Mouse (Mus musculus) intestine, embryonic 16.5 days (tissue): ENCODE data around the gene Rcsd1. TPM values are rescaled to one million over a fixed set of nuclear protein-coding genes. Genes with fewer than 3 reads are reported as not detected.
"Not testable (repeated sequence)": the region's sequence is repeated elsewhere in the genome, so short reads cannot be mapped to it uniquely, and the experiment has no call there.

ENCODE experiments used
- ATAC-seq: fragments of 200-750 bp; cut with Nextera tagmentation; 2 replicates; pipeline ENCODE4 v1.8.0; 2017; ENCODE audit warnings: moderate TSS enrichment, moderate library complexity
- H3K27ac ChIP-seq: fragments of 300-500 bp; sonication (generic); 2 replicates; pipeline ENCODE4 v1.5.1; 2014; ENCODE audit warnings: mild to moderate bottlenecking, low read length
- H3K27me3 ChIP-seq: fragments of 300-500 bp; sonication (generic); replicated peaks from 2 replicates; pipeline ENCODE4 v1.6.1; 2014; ENCODE audit warnings: low read length, control low read depth, mixed read lengths; ENCODE audit not compliant: control insufficient read depth, insufficient read depth
- H3K36me3 ChIP-seq: fragments of 300-500 bp; sonication (generic); 2 replicates; pipeline ENCODE4 v1.6.1; 2014; ENCODE audit warnings: low read length, control low read depth; ENCODE audit not compliant: control insufficient read depth, insufficient read depth
- H3K4me1 ChIP-seq: fragments of 300-500 bp; sonication (generic); 2 replicates; pipeline ENCODE4 v1.6.1; 2014; ENCODE audit warnings: low read length, control low read depth, mixed read lengths; ENCODE audit not compliant: control insufficient read depth, insufficient read depth
- H3K4me2 ChIP-seq: fragments of 300-500 bp; sonication (generic); 2 replicates; pipeline ENCODE4 v1.6.1; 2014; ENCODE audit warnings: low read depth, low read length, control low read depth
- H3K4me3 ChIP-seq: fragments of 300-500 bp; sonication (generic); 2 replicates; pipeline ENCODE4 v1.5.1; 2014; ENCODE audit warnings: mild to moderate bottlenecking, low read length
- H3K9ac ChIP-seq: fragments of 300-500 bp; sonication (generic); 2 replicates; pipeline ENCODE4 v1.6.1; 2014; ENCODE audit warnings: low read depth, low read length
- H3K9me3 ChIP-seq: fragments of 300-500 bp; sonication (generic); 2 replicates; pipeline ENCODE4 v1.6.1; 2016; ENCODE audit warnings: low read length, control low read depth; ENCODE audit not compliant: control insufficient read depth
- WGBS: fragments of 180-500 bp; shearing (Covaris S2); extraction: QIAGEN DNeasy Blood & Tissue Kit; methylation state at CpG from one replicate; pipeline ENCODE4 v1.1.7; 2014; 5-methylcytosine and 5-hydroxymethylcytosine counted together
- polyA plus RNA-seq: library from polyadenylated mRNA; unstranded; fragments of >200 nt; fragmentation: Nextera tagmentation; extraction: Ambion mirVana; gene quantifications from 2 replicates; pipeline ENCODE4 v1.2.1, GENCODE M21; 2015

Rcsd1 gene
- polyA plus RNA-seq, 1 experiment from 2014 or later = 32.4 TPM

- peaks cover 8% of the 10 kb centered on the region; the same call in 1 of the 2 replicates for H3K4me1 ChIP-seq
- no peak overlapping the region for H3K27ac ChIP-seq
- no peak overlapping the region for H3K4me2 ChIP-seq
- no peaks in the 10 kb centered on the region for H3K9me3 ChIP-seq
- WGBS = 59% methylated on average over 15 of the region's 15 CpGs
- peak; percentile 66 for ATAC-seq
- H3K27me3 ChIP-seq = no peaks in the 10 kb centered on the region
- no peak overlapping the region for H3K9ac ChIP-seq
- H3K36me3 ChIP-seq = no peaks in the 10 kb centered on the region
- H3K4me3 ChIP-seq = no peak overlapping the region
Measured at GRCm38 (mm10) chr1:165684261-165685203, 25.0 kb downstream of the Rcsd1 start.

DNA sequence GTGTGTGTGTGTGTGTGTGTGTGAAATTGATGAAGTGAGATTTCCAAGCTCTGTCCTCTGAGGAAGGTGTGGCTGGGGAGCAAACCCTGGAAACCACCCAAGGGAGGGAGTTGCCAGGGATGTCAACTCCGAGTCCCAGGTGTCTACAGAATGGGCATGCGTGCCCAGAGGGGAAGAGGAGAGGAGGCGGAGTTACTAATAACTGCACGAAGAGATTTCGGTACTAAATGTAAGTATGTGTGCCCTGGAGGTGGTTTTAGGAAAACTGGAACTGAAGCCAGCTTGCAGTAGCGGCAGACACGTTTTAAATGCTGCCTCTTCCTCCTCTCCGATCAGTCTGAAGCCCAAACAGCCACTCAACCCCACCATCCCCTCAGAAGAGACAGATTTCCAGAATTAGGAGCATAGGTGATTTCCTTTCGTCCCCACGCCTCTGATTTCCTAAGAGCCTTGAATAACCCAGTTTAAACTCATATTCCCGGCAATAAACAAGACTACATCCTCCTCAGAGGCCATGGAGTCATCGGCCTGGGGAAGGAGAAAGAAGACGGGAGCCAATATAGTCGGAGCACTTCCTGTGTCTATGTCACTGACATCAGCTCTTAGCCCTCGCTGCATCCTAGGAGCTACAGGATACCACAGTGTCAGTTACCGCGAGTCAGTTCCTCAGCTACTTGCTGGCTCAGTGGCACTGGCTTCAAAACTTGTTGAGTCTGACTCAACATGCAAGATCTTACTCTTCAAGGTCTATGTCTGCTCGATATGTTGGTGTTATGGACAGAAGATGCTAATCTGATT is 27.3 kb downstream of the Rcsd1 start:
- WGBS = 69% methylated on average over 18 of the region's 18 CpGs
- Histone ChIP-seq H3K27ac (no peak overlapping the region), H3K4me2 (no peak overlapping the region), H3K9ac (no peak overlapping the region), H3K9me3 (no peaks in the 10 kb centered on the region), H3K4me3 (no peak overlapping the region), H3K4me1 (peaks cover 9% of the 10 kb centered on the region; the same call in 1 of the 2 replicates), H3K36me3 (no peaks in the 10 kb centered on the region), H3K27me3 (no peaks in the 10 kb centered on the region)
- no peak for ATAC-seq

DNA sequence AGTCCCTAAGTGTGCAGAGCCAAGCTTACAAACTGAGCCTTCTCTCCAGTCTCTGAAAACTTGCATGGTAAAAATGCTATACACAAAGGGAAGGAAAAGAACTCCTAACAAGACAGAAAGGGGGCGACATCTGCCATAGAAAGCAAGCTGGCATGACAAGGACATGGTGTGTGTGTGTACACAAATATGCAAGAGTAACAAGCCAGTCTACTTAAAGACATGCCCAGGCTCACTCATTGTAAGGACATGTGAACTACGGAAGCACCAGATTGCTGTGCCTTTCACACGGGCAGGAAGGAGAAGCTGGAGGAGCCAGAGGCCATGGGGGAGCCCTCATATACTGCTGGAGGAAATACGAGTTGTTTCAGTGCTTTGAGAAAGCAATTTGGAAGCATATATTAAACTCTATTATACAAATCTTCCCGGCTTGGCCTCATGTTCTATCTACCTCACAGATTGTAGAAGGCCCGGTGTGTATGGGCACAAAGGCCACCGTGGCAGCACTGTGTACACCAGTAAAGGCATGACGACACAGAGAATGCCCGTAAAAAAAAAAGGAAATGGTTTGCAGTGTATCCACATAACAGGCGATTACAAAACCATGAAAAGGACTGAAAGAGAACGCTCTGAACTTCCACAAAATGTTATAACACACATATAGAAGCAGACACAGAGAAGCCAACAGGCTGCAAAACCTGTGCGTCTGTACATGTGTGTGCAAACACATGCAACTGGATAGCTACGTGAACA is 28.3 kb downstream of the Rcsd1 start:
- ATAC-seq = no peak

GRCm38 (mm10) chr1:165680086-165680485 is 29.5 kb downstream of the Rcsd1 start:
- not testable (repeated sequence) for H3K36me3 ChIP-seq, ATAC-seq, H3K27ac ChIP-seq, H3K4me3 ChIP-seq, H3K4me2 ChIP-seq, H3K9ac ChIP-seq, H3K4me1 ChIP-seq, H3K27me3 ChIP-seq, H3K9me3 ChIP-seq

More for the DNA sequence above, 28.3 kb downstream of the Rcsd1 start:
- H3K27me3 ChIP-seq = no peaks in the 10 kb centered on the region
- H3K4me3 ChIP-seq = no peak overlapping the region
- H3K4me2 ChIP-seq = no peak overlapping the region
- no peak overlapping the region; the same call in 1 of the 2 replicates for H3K27ac ChIP-seq
- no peak overlapping the region for H3K9ac ChIP-seq
- H3K9me3 ChIP-seq = no peaks in the 10 kb centered on the region
- H3K36me3 ChIP-seq = no peaks in the 10 kb centered on the region
- 72% methylated on average over 13 of the region's 13 CpGs for WGBS
- H3K4me1 ChIP-seq = peaks cover 6% of the 10 kb centered on the region; the same call in 1 of the 2 replicates

DNA sequence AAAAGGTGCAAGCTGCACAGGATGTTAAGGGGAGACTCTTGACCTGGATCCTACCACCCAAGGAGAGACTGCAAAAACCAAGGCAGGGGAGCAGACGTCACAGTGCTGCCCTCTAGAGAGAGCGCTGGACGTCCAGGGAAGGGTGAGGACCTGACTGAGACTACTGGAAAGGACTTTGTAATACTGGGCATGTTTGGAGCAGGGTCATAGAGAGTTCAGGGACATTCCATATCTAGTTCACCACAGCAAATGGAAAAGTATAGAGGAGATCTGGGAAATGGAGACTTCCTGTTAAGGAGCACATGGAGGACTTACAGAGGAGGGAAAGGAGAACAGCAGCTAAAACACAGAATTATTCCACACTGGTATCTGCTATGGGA is 29.9 kb downstream of the Rcsd1 start:
- H3K36me3 ChIP-seq = no peaks in the 10 kb centered on the region
- no peak overlapping the region for H3K9ac ChIP-seq
- peaks cover 6% of the 10 kb centered on the region; the same call in 1 of the 2 replicates for H3K4me1 ChIP-seq
- no peak overlapping the region for H3K4me3 ChIP-seq
- WGBS = 47% methylated on average over 3 of the region's 3 CpGs
- H3K27me3 ChIP-seq = no peaks in the 10 kb centered on the region
- no peaks in the 10 kb centered on the region for H3K9me3 ChIP-seq
- no peak overlapping the region for H3K27ac ChIP-seq
- no peak overlapping the region for H3K4me2 ChIP-seq
- ATAC-seq = peak; percentile 47; the same call in 1 of the 2 replicates

DNA sequence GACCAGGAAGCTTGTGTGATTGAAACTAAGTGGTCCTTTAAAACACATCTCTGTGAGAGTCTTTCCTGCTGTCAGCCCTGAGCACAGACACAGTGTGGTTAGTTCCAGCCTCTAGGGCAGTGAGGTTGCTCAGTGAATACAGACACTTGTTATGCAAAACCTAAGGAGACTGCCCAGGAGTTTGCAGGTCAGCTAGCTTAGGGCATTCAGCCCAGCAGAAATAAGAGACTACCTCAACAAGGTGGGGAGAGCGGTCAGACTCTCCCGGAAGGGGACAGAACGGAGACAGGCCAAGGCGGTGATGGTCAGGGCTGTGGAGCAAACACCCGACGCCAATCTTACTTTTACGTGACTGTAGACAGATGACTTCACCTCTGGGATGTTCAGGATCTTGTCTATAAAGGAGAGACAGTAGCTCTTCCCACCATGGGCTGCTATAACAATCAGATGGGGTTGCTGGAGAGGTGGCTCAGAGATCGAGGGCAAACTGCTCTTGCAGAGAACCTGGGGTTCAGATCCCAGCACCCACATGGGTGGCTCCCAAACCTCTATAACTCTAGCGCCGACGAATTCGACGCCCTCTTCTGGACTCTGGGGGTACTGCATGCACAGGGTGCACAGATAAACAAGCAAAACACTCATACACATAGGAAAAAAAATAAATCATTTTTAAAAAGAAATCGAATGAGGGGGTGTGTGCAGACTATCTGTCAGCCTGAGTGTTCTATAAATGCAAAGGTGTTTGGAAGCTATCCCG is 30.5 kb downstream of the Rcsd1 start:
- Histone ChIP-seq H3K9ac (no peak overlapping the region), H3K4me1 (peaks cover 3% of the 10 kb centered on the region; the same call in 1 of the 2 replicates), H3K9me3 (no peaks in the 10 kb centered on the region), H3K27me3 (no peaks in the 10 kb centered on the region), H3K27ac (no peak overlapping the region), H3K36me3 (no peaks in the 10 kb centered on the region), H3K4me3 (no peak overlapping the region), H3K4me2 (no peak overlapping the region)
- ATAC-seq = no peak
- WGBS = 78% methylated on average over 15 of the region's 15 CpGs

DNA sequence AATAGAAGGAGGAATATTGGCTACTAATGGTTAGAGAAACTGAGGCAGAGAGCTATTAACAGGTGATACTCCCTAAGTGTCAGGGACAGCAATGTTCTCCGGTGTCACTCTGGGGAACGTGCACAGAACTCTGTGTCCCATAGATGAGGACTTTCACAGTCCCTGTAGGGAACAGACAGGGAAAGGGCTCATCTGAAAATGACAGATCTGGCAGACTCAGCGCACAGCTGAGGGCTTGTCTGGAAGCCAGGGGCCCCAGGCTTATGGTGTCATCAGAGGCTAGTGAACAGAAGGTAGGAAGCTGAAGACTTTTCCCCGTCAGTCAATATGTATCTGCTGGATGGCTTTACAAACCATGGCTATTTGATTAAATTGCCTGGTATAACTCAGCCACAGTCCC is 32.0 kb downstream of the Rcsd1 start:
- no peak overlapping the region for H3K27ac ChIP-seq
- H3K4me2 ChIP-seq = no peak overlapping the region
- H3K36me3 ChIP-seq = no peaks in the 10 kb centered on the region
- no peak overlapping the region for H3K9ac ChIP-seq
- no peaks in the 10 kb centered on the region for H3K27me3 ChIP-seq
- no peak overlapping the region for H3K4me3 ChIP-seq
- H3K4me1 ChIP-seq = peaks cover 3% of the 10 kb centered on the region; the same call in 1 of the 2 replicates
- WGBS = 83% methylated on average over 4 of the region's 4 CpGs
- ATAC-seq = no peak
- no peaks in the 10 kb centered on the region for H3K9me3 ChIP-seq

- peaks cover 3% of the 10 kb centered on the region; the same call in 1 of the 2 replicates for H3K4me1 ChIP-seq
- no peaks in the 10 kb centered on the region for H3K9me3 ChIP-seq
- 81% methylated on average over 3 of the region's 3 CpGs for WGBS
- no peak overlapping the region for H3K27ac ChIP-seq
- H3K4me3 ChIP-seq = no peak overlapping the region
- no peaks in the 10 kb centered on the region for H3K36me3 ChIP-seq
- no peaks in the 10 kb centered on the region for H3K27me3 ChIP-seq
- H3K9ac ChIP-seq = no peak overlapping the region
- ATAC-seq = no peak
- no peak overlapping the region for H3K4me2 ChIP-seq
Measured at GRCm38 (mm10) chr1:165676993-165677392, 32.6 kb downstream of the Rcsd1 start.
